ENCODE assay signal across 8 mouse cellular contexts in the genomic region with DNA sequence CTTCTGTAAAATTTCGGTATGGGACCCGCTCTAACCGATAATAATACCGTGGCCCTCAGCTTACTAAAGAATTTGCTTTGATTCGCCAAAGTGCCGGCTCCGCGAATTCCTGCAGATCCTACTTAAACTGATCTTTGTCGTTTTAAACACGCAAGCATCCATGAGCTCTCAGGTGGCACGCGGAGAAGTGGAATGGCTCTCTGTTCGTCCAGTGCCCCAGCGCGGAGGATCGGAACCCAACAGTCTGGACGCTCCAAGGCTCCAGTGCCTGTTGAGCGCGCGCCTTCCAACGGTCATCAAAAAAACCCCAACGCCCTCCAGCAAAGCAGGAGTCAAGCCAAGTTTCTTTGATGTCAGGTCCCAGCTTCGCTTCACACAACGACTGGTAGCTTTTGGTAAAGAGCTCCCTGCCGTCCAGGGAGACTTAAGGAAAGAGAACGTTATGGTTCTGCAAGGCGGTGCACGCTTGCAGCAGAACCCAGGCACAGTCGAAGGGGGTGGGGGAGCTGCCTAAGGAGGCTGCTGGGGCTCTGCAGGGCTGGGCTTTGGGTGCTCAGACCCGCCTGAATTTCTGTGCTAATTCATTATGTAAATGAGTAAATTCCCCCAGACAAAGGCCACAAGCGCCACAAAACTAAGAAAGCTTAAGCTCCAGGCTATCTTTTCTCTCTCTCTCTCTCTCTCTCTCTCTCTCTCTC. TPM values are rescaled to one million over a fixed set of nuclear protein-coding genes. Genes with fewer than 3 reads are reported as not detected.
DNase-seq lines count a peak whose midpoint lies in the region; ATAC-seq and TF ChIP-seq lines count a peak whose summit lies in the region.

No protein-coding gene starts in this region.

- peak; percentile 42; the same call in 1 of the 2 replicates for ATAC-seq in kidney, embryonic 16.5 days (ENCODE audit: low FRiP score, low TSS enrichment)
- no peak for ATAC-seq in embryonic facial prominence, embryonic 12.5 days (ENCODE audit: insufficient number of reproducible peaks, insufficient read depth, low FRiP score, low TSS enrichment)
- no peak for ATAC-seq in intestine, postnatal 0 days
- peak; percentile 43; the same call in 1 of the 2 replicates for ATAC-seq in midbrain, embryonic 14.5 days (ENCODE audit: low FRiP score, low TSS enrichment)

- H3K4me1 ChIP-seq in kidney, embryonic 16.5 days (ENCODE audit: insufficient read depth, low read length), result peaks cover 15% of the 10 kb centered on the region
- H3K4me1 ChIP-seq in embryonic facial prominence, embryonic 12.5 days, result peaks cover 7% of the 10 kb centered on the region; the same call in 1 of the 2 replicates
- no peaks in the 10 kb centered on the region for H3K4me1 ChIP-seq in intestine, postnatal 0 days (replicated peaks; ENCODE audit: control insufficient read depth, insufficient read depth, low read length)
- peaks cover 13% of the 10 kb centered on the region for H3K4me1 ChIP-seq in midbrain, embryonic 14.5 days (ENCODE audit: control insufficient read depth, insufficient read depth, low read length)

- no peak overlapping the region for H3K9ac ChIP-seq in kidney, embryonic 16.5 days (replicated peaks; ENCODE audit: low read length)
- no peak overlapping the region for H3K9ac ChIP-seq in embryonic facial prominence, embryonic 12.5 days
- H3K9ac ChIP-seq in intestine, postnatal 0 days (ENCODE audit: low read depth, low read length), result no peak overlapping the region
- peak overlapping the region; percentile 47 for H3K9ac ChIP-seq in midbrain, embryonic 14.5 days (replicated peaks; ENCODE audit: low read length)

- H3K9me3 ChIP-seq in kidney, embryonic 16.5 days (ENCODE audit: low read length), result no peaks in the 10 kb centered on the region
- peaks cover 3% of the 10 kb centered on the region; the same call in 1 of the 2 replicates for H3K9me3 ChIP-seq in embryonic facial prominence, embryonic 12.5 days
- no peaks in the 10 kb centered on the region for H3K9me3 ChIP-seq in intestine, postnatal 0 days (ENCODE audit: control insufficient read depth)
- no peaks in the 10 kb centered on the region; the same call in 1 of the 2 replicates for H3K9me3 ChIP-seq in midbrain, embryonic 14.5 days (ENCODE audit: control insufficient read depth, low read length)

- no peak for TF ChIP-seq CTCF in intestine, postnatal 0 days (IDR thresholded peaks at IDR 0.05; ENCODE audit: low read depth)

- DNase-seq in kidney, adult 11 months, result no peak
- peak; percentile 62 for DNase-seq in midbrain, embryonic 14.5 days
- DNase-seq in layer of hippocampus, postnatal 25 days (ENCODE audit: extremely low spot score in 1 of 2, low spot score in 1 of 2), result no peak
- DNase-seq in layer of hippocampus, adult 11-12 months (ENCODE audit: low spot score), result no peak
- no peak for DNase-seq in urinary bladder, postnatal 10 days (ENCODE audit: low spot score)

- WGBS in kidney, embryonic 16.5 days, result under 1% methylated on average over 31 of the region's 31 CpGs
- WGBS in embryonic facial prominence, embryonic 12.5 days, result under 1% methylated on average over 31 of the region's 31 CpGs
- WGBS in intestine, postnatal 0 days, result 1% methylated on average over 31 of the region's 31 CpGs
- WGBS in midbrain, embryonic 14.5 days, result under 1% methylated on average over 31 of the region's 31 CpGs

- H3K4me3 ChIP-seq in kidney, embryonic 16.5 days (ENCODE audit: low read length), result peak overlapping the region; percentile 41
- peak overlapping the region; percentile 43 for H3K4me3 ChIP-seq in embryonic facial prominence, embryonic 12.5 days
- H3K4me3 ChIP-seq in intestine, postnatal 0 days (ENCODE audit: low read depth, low read length), result peak overlapping the region; percentile 56
- peak overlapping the region; percentile 53 for H3K4me3 ChIP-seq in midbrain, embryonic 14.5 days (replicated peaks; ENCODE audit: low read depth, low read length)

- H3K36me3 ChIP-seq in kidney, embryonic 16.5 days (ENCODE audit: insufficient read depth, low read length), result no peaks in the 10 kb centered on the region
- H3K36me3 ChIP-seq in embryonic facial prominence, embryonic 12.5 days, result no peaks in the 10 kb centered on the region
- H3K36me3 ChIP-seq in intestine, postnatal 0 days (ENCODE audit: control insufficient read depth, insufficient read depth), result no peaks in the 10 kb centered on the region
- no peaks in the 10 kb centered on the region for H3K36me3 ChIP-seq in midbrain, embryonic 14.5 days (ENCODE audit: control insufficient read depth, insufficient read depth, low read length)

- peak overlapping the region; percentile 61 for H3K4me2 ChIP-seq in kidney, embryonic 16.5 days (replicated peaks; ENCODE audit: low read depth, low read length)
- H3K4me2 ChIP-seq in embryonic facial prominence, embryonic 12.5 days (replicated peaks), result peak overlapping the region; percentile 75
- peak overlapping the region; percentile 93 for H3K4me2 ChIP-seq in intestine, postnatal 0 days (replicated peaks; ENCODE audit: low read depth)
- peak overlapping the region; percentile 98 for H3K4me2 ChIP-seq in midbrain, embryonic 14.5 days (ENCODE audit: low read length)

- H3K27me3 ChIP-seq in kidney, embryonic 16.5 days (ENCODE audit: insufficient read depth, low read length), result peaks cover 25% of the 10 kb centered on the region
- H3K27me3 ChIP-seq in embryonic facial prominence, embryonic 12.5 days, result peaks cover 34% of the 10 kb centered on the region
- no peaks in the 10 kb centered on the region for H3K27me3 ChIP-seq in intestine, postnatal 0 days (replicated peaks; ENCODE audit: control insufficient read depth, insufficient read depth, low read length)
- H3K27me3 ChIP-seq in midbrain, embryonic 14.5 days (ENCODE audit: control insufficient read depth, insufficient read depth, low read length), result peaks cover 19% of the 10 kb centered on the region

- H3K27ac ChIP-seq in kidney, embryonic 16.5 days (ENCODE audit: low read length), result no peak overlapping the region
- H3K27ac ChIP-seq in embryonic facial prominence, embryonic 12.5 days, result no peak overlapping the region
- no peak overlapping the region for H3K27ac ChIP-seq in intestine, postnatal 0 days (ENCODE audit: low read depth, low read length)
- H3K27ac ChIP-seq in midbrain, embryonic 14.5 days (replicated peaks; ENCODE audit: low read depth, low read length), result no peak overlapping the region

RNA-seq across cellular contexts. Expression of a gene that starts 0.6 kb away (rescaled TPM):
- polyA plus RNA-seq in kidney, embryonic 16.5 days (2015; fragmentation: Nextera tagmentation; extraction: Ambion mirVana), result 0.05 and 0.08 TPM in 2 replicates
- 0.06 and 0.09 TPM in 2 replicates for polyA plus RNA-seq in embryonic facial prominence, embryonic 12.5 days (2016; fragmentation: Nextera tagmentation; extraction: Ambion mirVana)
- 29.5 and 30.4 TPM in 2 replicates for polyA plus RNA-seq in intestine, postnatal 0 days (2015; fragmentation: Nextera tagmentation; extraction: Ambion mirVana)
- 0.05 and 0.43 TPM in 2 replicates for polyA plus RNA-seq in midbrain, embryonic 14.5 days (2014; fragmentation: Nextera tagmentation; extraction: Ambion mirVana)
- total RNA-seq in layer of hippocampus, postnatal 25 days (2021), result not detected

RNA-seq across cellular contexts. Expression of a gene that starts 28.1 kb away (rescaled TPM):
- 2.6 and 3.0 TPM in 2 replicates for polyA plus RNA-seq in kidney, embryonic 16.5 days (2015; fragmentation: Nextera tagmentation; extraction: Ambion mirVana)
- 6.0 and 6.4 TPM in 2 replicates for polyA plus RNA-seq in embryonic facial prominence, embryonic 12.5 days (2016; fragmentation: Nextera tagmentation; extraction: Ambion mirVana)
- 3.3 and 3.5 TPM in 2 replicates for polyA plus RNA-seq in intestine, postnatal 0 days (2015; fragmentation: Nextera tagmentation; extraction: Ambion mirVana)
- 1.00 and 1.7 TPM in 2 replicates for polyA plus RNA-seq in midbrain, embryonic 14.5 days (2014; fragmentation: Nextera tagmentation; extraction: Ambion mirVana)
- total RNA-seq in layer of hippocampus, postnatal 25 days (2021), result under 1 TPM; 0.71 to 0.77 TPM

Comparison
In these comparisons a context has a peak if more than half of its experiments do, and no peak if none do; other contexts are left out.
1. ATAC-seq: peak in kidney, embryonic 16.5 days (single experiment) and midbrain, embryonic 14.5 days (single experiment); none in embryonic facial prominence, embryonic 12.5 days (single experiment) and intestine, postnatal 0 days (single experiment).
2. RNA of a gene that starts 0.6 kb away (polyA plus RNA-seq): 29.5 to 30.4 TPM in intestine, postnatal 0 days; 0.06 to 0.09 TPM in embryonic facial prominence, embryonic 12.5 days, 0.05 to 0.43 TPM in midbrain, embryonic 14.5 days and 0.05 to 0.08 TPM in kidney, embryonic 16.5 days; every median in the first group is over 10 times any median in the second.
3. Peak in every context shown above with its lines, with median percentiles within 50 percentile points of each other: H3K4me2 ChIP-seq and H3K4me3 ChIP-seq.